Mouse (Mus musculus) kidney, embryonic 14.5 days (tissue): Measurements from ENCODE around the gene Tmem52b. TPM values are rescaled to one million over a fixed set of nuclear protein-coding genes. Genes with fewer than 3 reads are reported as not detected.
"Not testable (repeated sequence)": the region's sequence is repeated elsewhere in the genome, so short reads cannot be mapped to it uniquely, and the experiment has no call there.

Experiments used
- ATAC-seq: fragments of 200-750 bp; cut with Nextera tagmentation; 2 replicates; pipeline ENCODE4 v1.8.0; 2017; ENCODE audit warnings: moderate number of reproducible peaks, mild to moderate bottlenecking, moderate TSS enrichment, moderate library complexity; ENCODE audit not compliant: low FRiP score, low TSS enrichment
- H3K27ac ChIP-seq: fragments of 300-500 bp; sonication (generic); 2 replicates; pipeline ENCODE4 v1.5.1; 2014; ENCODE audit warnings: low read depth, mild to moderate bottlenecking, low read length, moderate library complexity, mixed read lengths
- H3K27me3 ChIP-seq: fragments of 300-500 bp; sonication (generic); 2 replicates; pipeline ENCODE4 v1.6.1; 2014; ENCODE audit warnings: mild to moderate bottlenecking, low read length; ENCODE audit not compliant: control insufficient read depth, insufficient read depth
- H3K36me3 ChIP-seq: fragments of 300-500 bp; sonication (generic); 2 replicates; pipeline ENCODE4 v1.6.1; 2014; ENCODE audit warnings: low read length, mixed read lengths; ENCODE audit not compliant: control insufficient read depth, insufficient read depth
- H3K4me1 ChIP-seq: fragments of 300-500 bp; sonication (generic); 2 replicates; pipeline ENCODE4 v1.6.1; 2014; ENCODE audit warnings: low read length, mixed read lengths; ENCODE audit not compliant: control insufficient read depth, insufficient read depth
- H3K4me2 ChIP-seq: fragments of 300-500 bp; sonication (generic); replicated peaks from 2 replicates; pipeline ENCODE4 v1.6.1; 2014; ENCODE audit warnings: low read depth, mild to moderate bottlenecking, low read length
- H3K4me3 ChIP-seq: fragments of 300-500 bp; sonication (generic); 2 replicates; pipeline ENCODE4 v1.5.1; 2014; ENCODE audit warnings: mild to moderate bottlenecking, low read length
- H3K9ac ChIP-seq: fragments of 300-500 bp; sonication (generic); 2 replicates; pipeline ENCODE4 v1.6.1; 2014; ENCODE audit warnings: low read depth, mild to moderate bottlenecking, low read length, moderate library complexity
- H3K9me3 ChIP-seq: fragments of 300-500 bp; sonication (generic); 2 replicates; pipeline ENCODE4 v1.6.1; 2016; ENCODE audit warnings: low read length; ENCODE audit not compliant: control insufficient read depth
- WGBS: fragments of 180-500 bp; shearing (Covaris S2); extraction: QIAGEN DNeasy Blood & Tissue Kit; methylation state at CpG from one replicate; pipeline ENCODE4 v1.1.7; 2014; 5-methylcytosine and 5-hydroxymethylcytosine counted together
- polyA plus RNA-seq: library from polyadenylated mRNA; unstranded; fragments of >200 nt; fragmentation: Nextera tagmentation; extraction: Ambion mirVana; gene quantifications from 2 replicates; pipeline ENCODE4 v1.2.1, GENCODE M21; 2014

Tmem52b gene
- polyA plus RNA-seq = 24.0 and 38.3 TPM in 2 replicates

GRCm38 (mm10) chr6:129512367-129512766, at the start of gene Tmem52b:
Gene Tmem52b, plus strand, starts transcription at chr6:129512555.
- no peaks in the 10 kb centered on the region for H3K9me3 ChIP-seq
- peak within 1 kb of the TSS; percentile 33; the same call in 1 of the 2 replicates for H3K27ac ChIP-seq
- no peak for ATAC-seq
- H3K36me3 ChIP-seq = no peaks in the 10 kb centered on the region
- 31% methylated on average over 3 of the region's 3 CpGs for WGBS
- no peak within 1 kb of the TSS for H3K4me3 ChIP-seq
- no peaks in the 10 kb centered on the region for H3K27me3 ChIP-seq
- H3K9ac ChIP-seq = 0 out of 2 replicates have a peak within 1 kb of the TSS, but pooled peaks have one; percentile 19
- no peak within 1 kb of the TSS; the same call in 1 of the 2 replicates for H3K4me2 ChIP-seq
- H3K4me1 ChIP-seq = peaks cover 12% of the 10 kb centered on the region; the same call in 1 of the 2 replicates

- Histone ChIP-seq H3K36me3 (no peaks in the 10 kb centered on the region), H3K4me2 (no peak overlapping the region), H3K27ac (no peak overlapping the region), H3K4me3 (no peak overlapping the region), H3K27me3 (no peaks in the 10 kb centered on the region), H3K4me1 (0 out of 2 replicates have a peak, but pooled peaks cover 3% of the 10 kb centered on the region), H3K9ac (no peak overlapping the region), H3K9me3 (no peaks in the 10 kb centered on the region)
- no peak for ATAC-seq
- WGBS = 91% methylated on average over 6 of the region's 6 CpGs
Measured at GRCm38 (mm10) chr6:129471386-129471785, 41.0 kb upstream of the Tmem52b start.

DNA sequence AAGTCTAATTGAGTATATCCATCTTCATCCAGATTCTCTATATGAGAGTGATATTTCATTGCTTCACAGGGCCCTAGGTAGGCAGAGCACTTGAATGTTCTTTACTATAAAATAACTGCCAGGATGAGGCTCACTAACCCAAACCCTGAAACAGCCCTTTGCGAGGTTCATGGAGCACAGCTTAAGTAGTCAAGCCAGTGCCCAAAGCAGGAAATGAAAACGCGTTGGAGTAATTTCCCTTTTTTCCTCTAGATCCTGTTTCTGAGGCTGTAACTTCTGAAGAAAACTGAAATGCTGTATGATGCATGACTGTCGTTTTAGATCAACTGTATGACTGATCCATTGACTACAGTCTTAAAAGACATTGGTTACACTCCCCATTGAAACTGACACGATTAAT, 39.7 kb upstream of the Tmem52b start:
- ATAC-seq = no peak
- Histone ChIP-seq H3K4me3 (no peak overlapping the region), H3K4me2 (no peak overlapping the region), H3K27me3 (no peaks in the 10 kb centered on the region), H3K36me3 (no peaks in the 10 kb centered on the region), H3K9ac (no peak overlapping the region), H3K27ac (no peak overlapping the region), H3K9me3 (no peaks in the 10 kb centered on the region), H3K4me1 (0 out of 2 replicates have a peak, but pooled peaks cover 4% of the 10 kb centered on the region)
- 49% methylated on average over 5 of the region's 5 CpGs for WGBS

- no peak overlapping the region for H3K9ac ChIP-seq
- peak; percentile 63 for ATAC-seq
- H3K4me2 ChIP-seq = no peak overlapping the region
- H3K36me3 ChIP-seq = no peaks in the 10 kb centered on the region
- WGBS = 23% methylated on average over 13 of the region's 13 CpGs
- 0 out of 2 replicates have a peak, but pooled peaks cover 4% of the 10 kb centered on the region for H3K4me1 ChIP-seq
- no peaks in the 10 kb centered on the region for H3K9me3 ChIP-seq
- H3K27me3 ChIP-seq = no peaks in the 10 kb centered on the region
- H3K27ac ChIP-seq = no peak overlapping the region
- no peak overlapping the region for H3K4me3 ChIP-seq
Measured at GRCm38 (mm10) chr6:129476404-129477126, 35.8 kb upstream of the Tmem52b start.

DNA sequence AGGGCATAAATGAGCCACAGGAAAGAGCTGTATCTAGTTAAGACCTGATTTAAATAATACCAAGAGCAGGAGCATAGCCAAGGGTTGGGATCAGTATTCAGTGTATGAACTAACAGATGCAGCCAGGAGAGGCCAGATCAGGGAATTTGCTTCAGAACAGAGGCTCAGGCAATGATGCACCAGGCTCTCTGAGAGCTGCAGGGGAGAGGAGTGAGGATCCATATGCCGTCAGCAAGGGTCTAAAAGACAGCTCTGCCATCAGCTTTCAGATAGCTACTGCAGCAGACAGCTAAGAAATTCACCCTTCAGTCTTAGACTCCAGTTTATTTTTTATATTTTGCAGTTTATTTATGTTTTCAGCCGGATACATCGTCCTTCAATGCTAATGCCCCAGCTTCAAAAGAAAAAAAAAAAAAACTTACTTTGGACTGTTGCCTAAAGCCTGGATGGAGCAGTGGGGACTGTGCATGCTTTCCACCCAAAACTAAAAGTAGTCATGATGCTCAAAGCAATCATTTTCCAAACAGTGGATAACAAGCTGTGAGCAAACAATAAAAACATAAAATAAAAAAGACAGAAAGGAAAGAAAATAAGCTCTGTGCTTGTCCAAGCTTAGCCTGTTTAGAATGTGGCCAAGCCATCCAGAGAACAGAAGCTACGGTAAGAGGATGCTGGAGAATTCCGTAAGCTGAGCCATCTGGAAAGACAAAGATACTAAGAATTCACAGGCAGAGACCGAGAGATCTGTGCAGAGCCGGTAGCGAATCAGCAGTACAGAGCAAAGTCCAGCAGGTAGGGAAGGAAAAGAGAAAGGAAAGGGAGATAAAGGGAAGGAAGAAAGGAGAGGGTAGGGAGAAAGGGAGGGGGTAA, 32.0 kb upstream of the Tmem52b start:
- ATAC-seq = no peak
- Histone ChIP-seq H3K4me3 (no peak overlapping the region), H3K4me1 (0 out of 2 replicates have a peak, but pooled peaks cover 4% of the 10 kb centered on the region), H3K4me2 (no peak overlapping the region), H3K27ac (no peak overlapping the region), H3K9ac (no peak overlapping the region), H3K27me3 (no peaks in the 10 kb centered on the region), H3K36me3 (no peaks in the 10 kb centered on the region), H3K9me3 (no peaks in the 10 kb centered on the region)
- WGBS = 59% methylated on average over 8 of the region's 8 CpGs

GRCm38 (mm10) chr6:129494924-129495323, 17.4 kb upstream of the Tmem52b start:
- no peak for ATAC-seq
- WGBS = 87% methylated on average over 4 of the region's 4 CpGs

GRCm38 (mm10) chr6:129497345-129498218, 14.8 kb upstream of the Tmem52b start:
- H3K4me3 ChIP-seq = no peak overlapping the region
- no peak overlapping the region for H3K27ac ChIP-seq
- no peaks in the 10 kb centered on the region for H3K27me3 ChIP-seq
- H3K9ac ChIP-seq = no peak overlapping the region
- H3K4me1 ChIP-seq = no peaks in the 10 kb centered on the region
- no peak for ATAC-seq
- H3K9me3 ChIP-seq = no peaks in the 10 kb centered on the region
- WGBS = 88% methylated on average over 3 of the region's 3 CpGs
- no peaks in the 10 kb centered on the region for H3K36me3 ChIP-seq
- no peak overlapping the region for H3K4me2 ChIP-seq

More at GRCm38 (mm10) chr6:129494924-129495323, 17.4 kb upstream of the Tmem52b start:
- Histone ChIP-seq H3K9me3 (no peaks in the 10 kb centered on the region), H3K4me3 (no peak overlapping the region), H3K9ac (no peak overlapping the region), H3K4me1 (no peaks in the 10 kb centered on the region), H3K27ac (no peak overlapping the region), H3K36me3 (no peaks in the 10 kb centered on the region), H3K4me2 (no peak overlapping the region), H3K27me3 (no peaks in the 10 kb centered on the region)

- 88% methylated on average over 1 of the region's 1 CpGs for WGBS
- not testable (repeated sequence) for ATAC-seq, H3K4me2 ChIP-seq, H3K9me3 ChIP-seq, H3K27me3 ChIP-seq, H3K9ac ChIP-seq, H3K4me3 ChIP-seq, H3K27ac ChIP-seq, H3K36me3 ChIP-seq, H3K4me1 ChIP-seq
Measured at GRCm38 (mm10) chr6:129499516-129499915, 12.8 kb upstream of the Tmem52b start.
